Mouse (Mus musculus): ENCODE results near the gene Serpinf1.

GRCm38 (mm10) chr11:75469261-75469660 is 46.8 kb upstream of the Serpinf1 start:
- TF ChIP-seq CTCF (IDR thresholded peaks at IDR 0.05; ENCODE audit: low read depth) (no peak), EP300 (optimal IDR thresholded peaks at IDR 0.05) (no peak)
